Mouse (Mus musculus) heart, postnatal 25 days (tissue): ENCODE data around the gene Hoxb3. TPM values are rescaled to one million over a fixed set of nuclear protein-coding genes. Genes with fewer than 3 reads are reported as not detected.

Experiments used
- DNase-seq: peaks from one replicate; pipeline ENCODE4 v3.0.0; 2022; ENCODE audit warnings: low spot score
- intact Hi-C: fragments of 180-260 bp; cut with DNase I; formaldehyde crosslinking; loops from one replicate; pipeline ENCODE4 v1.15.1; 2025
- total RNA-seq, 2 experiments: library from RNA; stranded (reverse); gene quantifications; 2 replicates each; pipeline ENCODE4 v1.2.3; 2021

Gene Hoxb3
- total RNA-seq, 2 experiments from 2014 or later, result 0.36 to 0.45 TPM

DNA sequence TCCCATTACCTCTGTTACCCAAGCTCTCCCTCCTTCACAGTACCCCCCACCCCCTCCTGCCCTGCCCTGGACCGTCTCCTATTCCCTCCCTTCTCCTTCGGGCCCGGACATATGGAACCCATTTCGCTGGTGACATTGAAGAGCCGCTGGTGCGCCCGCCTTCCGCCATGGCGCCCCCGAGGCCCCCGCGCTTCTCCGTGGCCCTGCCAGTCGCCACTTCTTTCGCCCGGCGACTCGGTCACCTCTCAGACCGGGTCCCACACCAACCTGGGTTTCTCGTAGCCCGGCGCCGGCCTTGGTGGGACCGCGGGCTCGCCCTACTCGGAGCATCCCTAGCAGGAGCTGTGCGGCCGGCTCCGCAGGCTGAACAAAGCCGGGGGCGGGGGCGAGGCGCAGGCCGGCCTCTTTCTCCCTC is 9.5 kb downstream of the Hoxb3 start:
- no peak for DNase-seq

DNA sequence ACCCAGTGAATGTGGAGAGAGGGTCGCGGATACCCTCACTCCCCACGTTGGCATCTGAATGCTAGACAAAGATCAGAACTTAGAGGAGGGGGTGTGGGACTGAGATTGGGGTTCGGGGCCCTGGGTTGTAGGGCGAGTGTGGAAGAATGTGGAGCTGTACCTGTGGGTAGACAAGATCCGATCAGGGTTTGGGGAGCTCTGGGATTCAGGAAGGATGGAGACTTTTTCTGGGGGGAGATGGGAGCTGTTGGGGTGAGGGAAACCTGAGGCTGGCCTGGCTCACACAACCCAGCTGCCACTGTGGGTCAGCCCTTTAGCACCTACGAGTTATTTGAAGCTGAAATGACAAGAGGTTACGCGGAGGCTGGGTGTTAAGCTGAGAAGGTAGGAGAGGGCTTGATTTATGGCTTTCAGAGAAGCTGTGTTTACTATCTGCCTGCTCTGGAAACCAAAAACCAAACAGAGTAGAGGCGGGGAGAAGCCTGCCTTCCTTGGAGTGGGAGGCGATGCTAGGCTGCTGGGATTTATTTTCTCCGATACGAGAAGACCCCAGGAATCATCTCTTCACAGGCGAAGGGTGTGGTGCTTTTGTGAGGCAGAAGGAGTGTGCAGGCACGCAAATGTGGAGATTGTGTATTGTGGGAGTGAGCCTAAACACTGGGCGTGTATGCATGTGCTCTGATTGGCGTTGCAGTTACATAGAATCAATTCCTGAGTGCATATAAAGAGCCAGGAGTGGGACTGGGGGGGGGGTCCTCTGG is 10.3 kb downstream of the Hoxb3 start:
- intact Hi-C loops, result no loop called here

More for the DNA sequence above, 9.5 kb downstream of the Hoxb3 start:
- intact Hi-C loops, result no loop called here

DNA sequence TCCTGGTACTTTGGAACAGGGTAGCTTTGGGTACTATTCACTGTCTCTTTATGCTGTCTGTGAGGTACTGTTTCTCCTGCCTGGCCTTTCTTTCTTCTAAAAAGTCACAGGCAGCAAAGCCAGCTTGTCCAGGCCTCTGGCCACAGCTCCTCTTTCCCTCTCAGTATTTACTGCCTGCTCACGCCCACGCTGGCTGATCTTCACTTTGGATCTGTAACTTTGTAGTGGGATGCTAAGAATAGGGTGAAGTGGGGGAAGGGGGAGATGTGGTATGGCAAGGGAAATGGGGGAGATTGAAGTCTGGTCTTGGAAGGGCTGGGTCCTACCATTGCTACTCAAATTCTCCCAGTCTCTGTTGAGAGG is 10.9 kb downstream of the Hoxb3 start:
- DNase-seq, result no peak
- intact Hi-C loops, result no loop called here

More for the DNA sequence above, 10.3 kb downstream of the Hoxb3 start:
- DNase-seq, result no peak

DNA sequence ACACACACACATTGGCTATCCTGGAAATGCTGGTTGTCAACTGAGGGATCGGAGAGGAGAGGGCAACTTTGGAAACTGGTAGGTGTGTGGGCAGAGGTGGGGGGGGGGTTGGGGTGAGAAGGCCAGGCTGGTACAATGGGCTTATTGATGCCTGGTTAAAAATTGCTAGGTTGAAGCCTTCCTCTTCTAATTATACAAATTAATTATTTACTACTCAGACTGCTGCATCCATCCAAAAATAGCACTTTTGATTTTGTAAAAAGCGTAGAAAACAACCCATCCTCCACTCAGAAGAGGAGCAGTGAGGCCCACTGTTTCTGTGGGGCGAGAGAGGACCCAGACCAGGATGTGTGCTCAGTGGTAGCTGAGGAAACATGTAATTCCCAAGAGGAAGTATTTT is 11.9 kb downstream of the Hoxb3 start:
- DNase-seq, result no peak
- intact Hi-C loops, result no loop called here

DNA sequence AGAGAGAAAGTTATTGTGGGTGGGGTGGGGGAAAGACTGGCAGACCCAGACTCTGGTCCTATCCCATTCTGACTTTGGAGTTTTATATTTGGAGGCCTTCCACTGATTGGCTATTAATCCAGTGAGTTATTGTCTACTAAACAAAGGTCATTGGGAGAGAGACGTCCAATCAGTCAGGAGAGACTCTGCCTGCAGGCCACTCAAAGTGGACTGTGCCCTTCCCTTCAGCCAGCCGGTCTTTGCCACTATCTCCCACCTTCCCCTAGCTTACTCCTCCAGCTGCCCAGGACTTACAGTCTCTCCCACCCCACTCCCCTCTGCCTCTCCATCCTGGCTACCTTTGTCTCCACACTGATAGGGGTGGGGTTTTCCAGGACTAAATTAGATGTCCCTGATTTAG is 13.5 kb downstream of the Hoxb3 start:
- intact Hi-C loops, result no loop called here

DNA sequence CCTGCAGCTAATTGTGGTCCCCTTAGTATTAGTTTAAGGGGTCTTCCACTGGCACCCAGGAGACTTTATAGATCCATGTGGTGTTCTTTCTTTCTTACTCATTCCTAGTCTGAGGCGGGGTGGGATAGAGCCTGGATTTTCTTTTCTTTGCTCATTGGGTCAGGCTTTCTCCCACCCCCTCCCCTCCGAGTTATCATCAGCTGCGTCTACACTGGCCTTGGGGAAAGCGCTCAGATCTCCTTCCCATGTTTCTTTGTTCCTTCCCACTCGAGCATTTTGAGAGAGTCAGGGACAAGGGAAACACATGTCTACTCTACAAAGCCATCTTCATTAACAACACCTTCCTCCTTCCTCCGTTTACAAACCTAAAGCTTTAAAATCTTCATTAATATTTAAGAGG is 13.9 kb downstream of the Hoxb3 start:
- intact Hi-C loops, result no loop called here
- no peak for DNase-seq

More for the DNA sequence above, 13.5 kb downstream of the Hoxb3 start:
- no peak for DNase-seq

DNA sequence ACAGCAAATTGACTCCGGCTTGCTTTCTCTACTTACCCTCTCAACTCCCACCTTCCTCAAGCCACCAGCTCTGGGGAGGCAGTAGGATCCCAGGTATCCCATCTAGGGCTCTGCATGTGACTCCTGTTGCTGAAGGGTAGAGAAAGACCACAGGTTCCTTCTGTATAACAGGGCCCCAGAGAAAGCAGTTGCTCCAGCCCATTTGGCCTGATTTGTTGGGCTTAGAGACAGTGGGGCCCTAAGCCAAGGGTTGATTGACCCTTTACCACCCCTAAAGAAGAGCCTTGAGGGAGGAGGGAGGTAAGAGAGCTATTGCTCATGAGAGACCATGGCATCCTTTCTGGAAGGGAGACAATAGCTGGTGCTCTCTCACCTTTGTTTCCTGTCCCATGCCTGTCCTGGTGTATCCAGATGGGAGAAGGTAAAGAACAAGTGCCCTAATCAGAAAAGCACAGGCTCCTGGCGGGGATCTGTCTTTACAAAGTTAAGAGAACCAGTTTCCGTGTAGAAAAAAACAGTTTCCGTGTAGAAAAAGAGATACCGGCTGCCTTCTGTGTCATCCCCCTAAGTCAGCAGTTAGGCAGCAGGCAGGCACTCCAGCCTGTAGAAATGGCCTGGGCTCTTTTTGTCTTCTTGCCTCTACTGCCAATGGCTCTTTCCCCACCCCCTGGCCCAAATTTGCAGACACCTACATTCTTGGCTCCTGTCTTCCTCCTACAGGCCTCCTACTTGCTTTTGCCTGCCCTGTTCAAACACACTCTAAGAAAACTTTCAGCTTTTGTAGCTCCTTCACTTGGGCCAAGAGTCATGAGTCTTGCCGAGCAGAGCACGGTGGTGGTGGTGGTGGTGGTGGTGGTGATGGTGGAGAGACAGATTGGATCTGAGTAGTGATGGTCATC is 16.1 kb downstream of the Hoxb3 start:
- intact Hi-C loops, result no loop called here
- DNase-seq, result no peak

DNA sequence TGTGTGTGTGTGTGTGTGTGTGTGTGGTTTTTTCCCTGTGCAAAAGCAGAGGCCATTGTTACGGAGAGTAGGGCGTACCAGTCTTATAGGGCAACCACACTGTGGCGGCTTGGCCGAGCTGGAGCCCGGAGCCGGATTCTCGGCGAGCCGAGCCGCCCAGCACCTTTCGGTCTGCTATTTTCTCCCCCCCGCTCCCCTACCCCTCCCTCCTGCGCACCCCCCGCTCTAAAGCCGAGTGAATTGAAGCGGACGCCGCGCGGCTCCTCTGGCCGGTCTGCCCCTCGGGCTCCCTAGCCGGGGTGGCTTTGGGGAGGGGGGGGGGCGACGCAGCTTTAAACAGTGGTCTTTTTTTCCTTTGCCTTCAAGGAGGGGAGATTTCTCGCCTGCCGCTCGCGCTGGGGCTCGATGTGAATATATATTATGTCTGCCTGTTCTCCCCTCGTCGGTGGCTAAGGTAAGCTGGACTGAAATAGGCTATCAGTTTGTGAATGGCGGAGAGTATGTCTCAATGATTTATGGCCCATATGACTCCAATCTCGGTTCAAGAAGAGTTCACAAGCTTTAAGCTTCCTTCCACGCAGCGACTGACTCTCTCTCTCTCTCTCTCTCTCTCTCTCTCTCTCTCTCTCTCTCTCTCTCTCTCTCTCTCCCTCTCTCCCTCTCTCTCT is 17.7 kb downstream of the Hoxb3 start:
- no peak for DNase-seq
- intact Hi-C loops, result no loop called here

DNA sequence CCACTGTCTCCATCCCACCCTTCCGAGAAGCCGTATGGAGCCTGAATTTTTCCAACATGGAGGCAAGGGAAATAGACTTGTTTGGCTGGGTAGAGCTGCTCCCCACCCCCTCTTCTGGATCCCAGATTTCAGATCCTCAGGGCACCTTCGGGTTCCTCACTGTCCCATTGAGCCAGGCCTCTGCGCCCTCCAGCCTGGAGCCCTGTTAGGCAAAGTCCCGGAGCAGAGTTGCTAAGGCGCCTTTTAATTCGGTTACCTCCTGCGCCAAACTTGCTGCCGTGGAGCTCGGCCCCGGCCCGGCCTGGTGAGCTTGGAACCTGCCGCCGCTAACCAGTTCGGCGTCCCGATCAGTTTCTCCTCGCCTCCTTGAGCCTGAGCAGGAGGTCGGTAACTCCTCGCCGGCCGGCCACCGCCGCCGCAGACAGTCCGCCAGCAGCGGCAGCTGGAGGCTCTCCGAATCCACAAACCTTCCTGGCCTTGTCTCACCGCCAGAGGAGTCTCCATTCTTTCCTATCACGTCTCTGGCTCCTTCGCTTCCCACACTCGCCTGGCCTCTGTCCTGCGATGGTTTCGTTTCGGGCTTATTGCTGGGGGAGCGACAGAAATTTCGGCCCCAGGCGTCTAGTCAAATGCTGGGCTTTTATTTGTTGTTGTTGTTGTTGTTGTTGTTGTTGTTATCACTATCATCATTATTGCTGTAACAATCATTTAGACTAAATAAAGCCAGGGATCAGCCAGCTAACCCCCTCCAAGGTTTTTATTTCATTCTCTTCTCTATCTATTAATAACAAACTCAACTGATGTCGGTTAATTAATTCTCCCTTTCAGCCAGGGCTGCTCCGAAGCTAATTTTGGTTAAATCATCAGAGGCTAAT is 18.8 kb downstream of the Hoxb3 start:
- DNase-seq, result no peak
- intact Hi-C loops, result no loop called here

DNA sequence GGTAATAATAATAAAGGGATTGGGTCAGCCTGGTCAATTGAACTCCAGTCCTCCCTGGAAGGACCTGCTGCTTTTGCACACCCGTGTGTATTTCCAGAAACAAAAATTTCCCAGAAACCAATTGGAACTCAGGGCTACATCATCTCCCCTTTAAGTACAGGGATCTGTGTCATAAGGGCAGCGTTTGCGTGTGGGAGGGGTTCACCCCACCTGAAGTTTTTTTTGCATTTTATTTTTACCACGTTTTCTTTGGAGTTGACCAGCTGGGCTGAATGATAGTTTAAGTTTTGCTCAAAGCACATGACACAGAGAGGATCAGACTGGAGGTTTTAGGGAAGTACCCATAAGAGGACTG is 19.4 kb downstream of the Hoxb3 start:
- no peak for DNase-seq
- intact Hi-C loops, result no loop called here

DNA sequence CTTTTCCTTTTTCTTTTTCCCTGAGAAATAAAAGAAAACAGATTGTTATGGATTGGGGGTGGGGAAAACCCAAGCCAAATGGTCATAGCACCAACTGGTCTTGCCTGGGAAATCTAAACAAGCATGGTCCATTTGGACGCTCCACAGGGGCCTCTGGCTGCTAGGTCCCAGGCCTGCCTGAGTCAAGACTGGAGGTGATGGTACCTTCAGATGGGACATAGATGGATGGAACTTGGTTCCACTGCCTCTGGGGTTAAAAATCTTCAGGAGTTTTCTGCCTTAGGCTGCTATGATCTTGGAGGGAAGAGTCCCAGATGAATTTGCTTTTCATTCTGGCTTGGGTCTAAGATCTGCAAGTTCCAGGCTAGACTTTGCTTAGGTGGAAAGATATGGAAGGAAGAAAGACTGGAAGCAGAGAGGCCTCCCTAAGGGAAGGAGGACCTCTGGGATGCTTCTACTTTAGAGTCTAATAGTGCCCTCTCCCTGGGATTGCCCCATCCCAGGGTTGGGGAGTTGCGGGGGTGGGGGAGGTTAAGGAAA is 20.1 kb downstream of the Hoxb3 start:
- DNase-seq, result no peak
- intact Hi-C loops, result no loop called here

DNA sequence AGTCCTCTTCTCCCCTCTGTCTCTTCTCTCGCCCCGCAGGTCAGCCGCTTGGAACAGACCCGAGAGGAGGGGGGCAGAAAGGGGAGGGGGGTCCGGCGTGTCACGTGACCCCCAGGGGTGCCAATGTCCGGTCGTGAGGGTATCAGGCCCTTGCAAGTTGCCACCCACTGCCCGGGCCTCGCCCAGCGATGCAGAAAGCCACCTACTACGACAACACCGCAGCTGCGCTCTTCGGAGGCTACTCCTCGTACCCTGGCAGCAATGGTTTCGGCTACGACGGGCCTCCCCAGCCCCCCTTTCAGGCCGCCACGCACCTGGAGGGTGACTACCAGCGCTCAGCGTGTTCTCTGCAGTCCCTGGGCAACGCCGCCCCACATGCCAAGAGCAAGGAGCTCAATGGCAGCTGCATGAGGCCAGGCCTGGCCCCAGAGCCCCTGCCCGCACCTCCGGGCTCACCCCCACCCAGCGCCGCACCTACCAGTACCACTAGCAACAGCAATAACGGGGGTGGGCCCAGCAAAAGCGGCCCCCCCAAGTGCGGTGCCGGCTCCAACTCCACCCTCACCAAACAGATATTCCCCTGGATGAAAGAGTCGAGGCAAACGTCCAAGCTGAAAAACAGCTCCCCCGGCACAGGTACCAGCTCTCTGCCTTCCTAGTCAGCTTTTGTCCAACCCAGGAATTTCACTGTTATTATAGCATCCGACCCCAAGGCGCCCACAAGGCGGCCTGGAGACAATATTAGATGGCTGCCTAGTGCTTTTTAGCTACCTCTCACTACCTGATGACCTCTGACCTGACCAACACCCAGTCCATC is 21.1 kb downstream of the Hoxb3 start:
- intact Hi-C loops, result no loop called here
- DNase-seq, result no peak

DNA sequence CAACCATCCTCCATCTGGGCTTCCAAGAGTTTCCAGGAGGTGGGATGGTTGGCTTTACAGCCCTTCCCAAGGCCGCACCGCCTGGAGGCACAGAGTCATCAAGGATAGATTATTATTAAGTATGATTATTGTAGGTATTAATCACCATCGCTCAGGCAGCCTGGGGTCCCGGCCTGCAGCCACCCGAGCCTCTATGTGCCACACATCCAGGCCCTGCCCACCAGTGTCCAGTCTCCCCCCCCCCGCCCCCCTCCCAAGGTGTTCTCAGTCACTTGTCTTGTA is 21.7 kb downstream of the Hoxb3 start:
- intact Hi-C loops, result no loop called here
- DNase-seq, result no peak

DNA sequence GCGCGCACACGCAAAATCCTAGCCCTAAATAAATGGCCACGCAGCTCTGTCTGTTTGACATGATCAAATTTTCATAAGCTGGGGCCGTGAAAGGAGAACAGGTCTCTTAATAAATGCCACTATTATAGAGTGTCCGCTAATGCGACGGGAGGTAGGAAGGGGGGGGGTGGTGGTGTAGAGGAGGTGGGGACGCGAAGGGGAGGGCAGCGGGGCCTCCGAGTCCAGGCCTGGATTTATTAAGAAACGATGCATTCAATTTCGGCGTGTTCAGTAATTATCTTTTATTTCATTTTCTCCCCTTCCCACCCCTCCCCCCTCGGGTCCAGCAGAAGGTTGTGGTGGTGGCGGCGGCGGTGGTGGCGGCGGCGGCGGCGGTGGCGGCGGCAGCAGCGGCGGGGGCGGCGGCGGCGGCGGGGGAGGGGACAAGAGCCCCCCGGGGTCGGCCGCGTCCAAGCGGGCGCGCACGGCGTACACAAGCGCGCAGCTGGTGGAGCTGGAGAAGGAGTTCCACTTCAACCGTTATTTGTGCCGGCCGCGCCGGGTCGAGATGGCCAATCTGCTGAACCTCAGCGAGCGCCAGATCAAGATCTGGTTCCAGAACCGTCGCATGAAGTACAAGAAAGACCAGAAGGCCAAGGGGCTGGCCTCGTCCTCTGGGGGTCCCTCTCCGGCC is 22.2 kb downstream of the Hoxb3 start:
- intact Hi-C loops, result no loop called here
- DNase-seq, result no peak

DNA sequence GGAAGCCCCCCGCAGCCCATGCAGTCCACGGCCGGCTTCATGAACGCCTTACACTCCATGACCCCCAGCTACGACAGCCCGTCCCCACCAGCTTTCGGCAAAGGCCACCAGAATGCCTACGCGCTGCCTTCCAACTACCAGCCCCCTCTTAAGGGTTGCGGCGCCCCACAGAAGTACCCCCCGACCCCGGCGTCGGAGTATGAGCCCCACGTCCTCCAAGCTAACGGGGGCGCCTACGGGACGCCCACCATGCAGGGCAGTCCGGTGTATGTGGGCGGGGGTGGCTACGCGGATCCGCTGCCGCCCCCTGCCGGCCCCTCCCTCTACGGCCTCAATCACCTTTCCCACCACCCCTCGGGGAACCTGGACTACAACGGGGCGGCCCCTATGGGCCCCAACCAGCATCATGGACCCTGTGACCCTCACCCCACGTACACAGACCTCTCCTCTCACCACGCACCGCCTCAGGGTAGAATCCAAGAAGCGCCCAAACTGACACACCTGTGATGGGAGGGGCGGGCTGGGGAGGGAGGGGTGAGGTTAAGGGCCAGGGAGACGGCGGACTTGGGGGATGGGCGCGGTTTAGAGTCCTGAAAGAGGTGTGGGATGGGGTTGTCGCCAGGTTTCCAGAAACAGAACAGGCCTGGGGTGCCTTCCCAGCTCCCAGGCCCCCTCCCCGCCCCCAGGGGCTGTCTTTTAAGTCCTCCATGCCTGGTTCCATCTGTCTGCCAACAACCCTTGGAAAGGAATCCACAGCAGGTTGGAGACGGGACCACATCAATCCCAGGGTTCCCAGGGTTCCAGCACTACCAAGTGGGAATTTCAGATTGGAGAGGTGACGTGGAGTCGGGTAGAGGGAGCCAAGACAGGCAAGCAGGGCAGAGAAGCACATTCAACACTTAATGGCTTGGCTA is 23.0 kb downstream of the Hoxb3 start:
- DNase-seq, result no peak
- intact Hi-C loops, result no loop called here

DNA sequence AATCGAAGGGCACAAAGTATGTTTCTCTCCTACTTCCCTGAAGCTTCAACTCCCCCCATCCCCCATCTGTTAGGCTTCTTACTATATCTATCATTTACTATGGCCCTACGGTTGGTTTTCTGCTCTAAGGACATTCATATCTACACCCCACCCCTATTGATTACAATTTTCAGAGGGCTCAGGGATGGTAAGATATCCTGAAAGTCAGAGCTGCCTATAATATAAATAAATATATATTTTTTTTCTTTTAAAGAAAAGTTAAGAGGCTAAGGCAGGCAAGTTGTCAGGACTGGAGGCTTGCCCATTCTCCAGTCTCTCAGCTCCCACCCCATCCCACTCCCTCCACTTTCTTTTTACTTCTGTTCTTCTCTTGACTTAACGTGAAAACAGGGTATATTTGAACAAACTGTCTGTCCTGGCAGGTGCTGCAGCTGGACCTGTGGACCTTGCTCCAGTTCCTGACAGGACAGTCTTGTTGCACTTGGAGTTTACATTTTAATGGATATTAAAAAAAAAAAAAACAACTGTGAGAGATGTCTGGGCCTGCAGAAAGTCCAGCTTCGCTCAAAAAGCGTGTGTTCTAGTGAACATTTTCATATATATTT is 23.9 kb downstream of the Hoxb3 start:
- no peak for DNase-seq
- intact Hi-C loops, result no loop called here

DNA sequence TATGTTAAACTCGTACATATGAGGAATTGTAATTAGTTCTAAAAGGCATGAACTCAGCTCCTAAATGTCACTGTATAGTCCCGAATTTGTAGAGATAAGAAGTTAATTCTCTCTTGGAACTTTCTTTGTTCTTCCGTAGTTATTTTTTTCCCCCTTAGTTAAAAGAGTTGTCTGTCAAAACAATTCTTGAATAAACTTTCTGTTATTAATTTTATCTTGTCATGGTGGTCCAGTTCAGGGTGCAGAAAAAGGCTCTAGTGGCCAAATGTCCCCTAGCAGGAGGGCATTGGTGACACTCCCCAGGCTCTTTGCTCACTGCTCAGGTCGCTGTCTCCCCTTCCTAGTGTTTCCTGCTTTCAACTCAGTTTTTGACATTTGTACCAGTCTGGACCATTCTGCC is 24.6 kb downstream of the Hoxb3 start:
- intact Hi-C loops, result no loop called here

More for the DNA sequence above, 24.6 kb downstream of the Hoxb3 start:
- no peak for DNase-seq
